Mouse (Mus musculus): ENCODE measurements around the gene Acod1.

GRCm38 (mm10) chr14:103100296-103100695 lies 53.5 kb downstream of the Acod1 start:
- no peak for TF ChIP-seq POLR2A (IDR thresholded peaks at IDR 0.05; ENCODE audit: insufficient read depth, low read depth, low read length)
- no peak for TF ChIP-seq CTCF (IDR thresholded peaks at IDR 0.05; ENCODE audit: insufficient read depth, low read depth, low read length)

All from olfactory bulb, adult 2 months (tissue).